24 mouse cellular contexts compared by ENCODE assay signal in genomic region chr5:41807383-41807782, GRCm38 (mm10). TPM values are rescaled to one million over a fixed set of nuclear protein-coding genes. Genes with fewer than 3 reads are reported as not detected.
"Had no signal": no experiment of that assay in that cellular context is flagged by ENCODE, and none has a peak within 500 bp of the region (broad histone marks: within the 10 kb centered on the region; RNA-seq: fewer than 3 reads in every experiment).

No protein-coding gene starts in this region.

- H3K9ac ChIP-seq: lung, embryonic 15.5 days; midbrain, embryonic 13.5 days; midbrain, embryonic 15.5 days; neural tube, embryonic 12.5 days; stomach, embryonic 15.5 days had no signal

- H3K4me3 ChIP-seq: lung, embryonic 15.5 days; megakaryocyte, embryonic 14.5 days; midbrain, embryonic 13.5 days; midbrain, embryonic 15.5 days; neural tube, embryonic 12.5 days; stomach, embryonic 15.5 days had no signal

- DNase-seq: lung, adult 2 months; lung, postnatal 14 days; lung, postnatal 36 days; right cerebral cortex, postnatal 14 days; thymus, adult 2 months; thymus, postnatal 25 days; thymus, postnatal 4 days had no signal

- H3K9me3 ChIP-seq: lung, embryonic 15.5 days; megakaryocyte, embryonic 14.5 days; midbrain, embryonic 13.5 days; midbrain, embryonic 15.5 days; neural tube, embryonic 12.5 days; stomach, embryonic 15.5 days had no signal

- H3K27ac ChIP-seq: lung, embryonic 15.5 days; macrophage; midbrain, embryonic 13.5 days; midbrain, embryonic 15.5 days; neural tube, embryonic 12.5 days; stomach, embryonic 15.5 days; stomach, postnatal 0 days had no signal

- H3K27me3 ChIP-seq: lung, embryonic 15.5 days; megakaryocyte, embryonic 14.5 days; midbrain, embryonic 13.5 days; midbrain, embryonic 15.5 days; neural tube, embryonic 12.5 days; stomach, embryonic 15.5 days had no signal

- ATAC-seq: lung, postnatal 0 days; midbrain, embryonic 13.5 days; midbrain, embryonic 15.5 days had no signal

- H3K4me1 ChIP-seq: lung, embryonic 15.5 days; midbrain, embryonic 13.5 days; midbrain, embryonic 15.5 days; neural tube, embryonic 12.5 days; stomach, embryonic 15.5 days had no signal

- H3K4me2 ChIP-seq: lung, embryonic 15.5 days; midbrain, embryonic 11.5 days; midbrain, embryonic 13.5 days; midbrain, embryonic 15.5 days; neural tube, embryonic 12.5 days; stomach, embryonic 15.5 days had no signal

RNA-seq across cellular contexts. Expression of gene Nkx3-2, which starts 43.1 kb away (rescaled TPM):
- total RNA-seq: megakaryocyte progenitor cell, adult 5-6 weeks; midbrain, postnatal 0 days; monocyte, adult 5-6 weeks; neutrophil, adult 5-6 weeks had no signal
- polyA plus RNA-seq: lung, adult 2 months; lung, embryonic 15.5 days; lung, postnatal 0 days; macrophage; midbrain, embryonic 13.5 days; midbrain, embryonic 15.5 days; midbrain, postnatal 0 days; neural tube, embryonic 14.5 days; testis, adult 2 months; thymus, adult 2 months; urinary bladder, adult 2 months had no signal
